Mouse (Mus musculus) lung, embryonic 14.5 days (tissue): ENCODE measurements around the gene Ccl27b. TPM values are rescaled to one million over a fixed set of nuclear protein-coding genes. Genes with fewer than 3 reads are reported as not detected.

Experiments used
- polyA plus RNA-seq: library from polyadenylated mRNA; unstranded; fragments of >200 nt; fragmentation: Nextera tagmentation; extraction: Ambion mirVana; gene quantifications from 2 replicates; pipeline ENCODE4 v1.2.1, GENCODE M21; 2014

Ccl27b gene
- polyA plus RNA-seq, 1 experiment from 2014 or later, result not detected

Other genes with a start within 250 kb of the Ccl27b start
- gene Gm21586, start 215.9 kb upstream of the Ccl27b start, polyA plus RNA-seq, result not detected in 2 replicates
- not detected in 2 replicates for gene Gm2163, start 188.5 kb upstream of the Ccl27b start, polyA plus RNA-seq
- 0.16 TPM in 1 of 2 replicates, not detected in the other for gene Fam205a2, start 127.1 kb upstream of the Ccl27b start, polyA plus RNA-seq
- 0.61 and 2.1 TPM in 2 replicates for gene Gm10591, start 43.1 kb upstream of the Ccl27b start, polyA plus RNA-seq
- not detected in 2 replicates for gene Gm2564, start 25.5 kb upstream of the Ccl27b start, polyA plus RNA-seq
- gene Il11ra2, start 6.6 kb downstream of the Ccl27b start, polyA plus RNA-seq, result not detected in 2 replicates
- gene 4930578G10Rik, start 80.3 kb downstream of the Ccl27b start, polyA plus RNA-seq, result 0.45 TPM in 1 of 2 replicates, not detected in the other
- not detected in 2 replicates for gene Ccl19, start 101.3 kb downstream of the Ccl27b start, polyA plus RNA-seq
- 57.4 and 77.5 TPM in 2 replicates for gene Ccl21a, start 118.7 kb downstream of the Ccl27b start, polyA plus RNA-seq
- gene Fam205a1, start 198.6 kb downstream of the Ccl27b start, polyA plus RNA-seq, result 0.05 TPM in 1 of 2 replicates, not detected in the other
- 0.12 and 0.38 TPM in 2 replicates for gene Gm12394, start 201.5 kb downstream of the Ccl27b start, polyA plus RNA-seq
- 0.25 and 0.42 TPM in 2 replicates for gene Fam205c, start 219.0 kb downstream of the Ccl27b start, polyA plus RNA-seq